In the genomic region with DNA sequence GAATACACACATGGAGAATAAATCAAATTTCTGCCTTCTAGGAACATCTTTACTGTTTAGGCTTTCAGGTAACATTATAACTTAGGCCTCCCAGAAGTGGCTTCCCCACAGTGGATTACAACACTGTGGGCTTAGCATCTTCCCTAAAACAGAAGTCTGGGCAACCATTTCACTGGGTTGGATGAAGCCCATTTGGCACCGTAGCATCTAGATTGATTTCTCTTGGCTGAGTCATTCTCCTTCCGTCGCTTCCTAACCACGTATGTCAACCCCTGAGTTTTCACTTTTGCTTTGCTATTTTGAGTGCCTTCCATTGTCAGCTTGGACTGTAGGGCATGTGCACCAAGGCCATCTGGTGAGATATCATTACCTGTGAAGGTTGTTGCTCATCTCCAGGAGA, we compare ENCODE assay signal across 23 mouse cellular contexts.
A peak's percentile ranks its signal among the peaks of the same experiment; 100 is the strongest.
DNase-seq lines count a peak whose midpoint lies in the region; ATAC-seq and TF ChIP-seq lines count a peak whose summit lies in the region.
"Had no signal": no experiment of that assay in that cellular context is flagged by ENCODE, and none has a peak within 500 bp of the region (broad histone marks: within the 10 kb centered on the region; RNA-seq: fewer than 3 reads in every experiment).

No protein-coding gene starts in this region.

- H3K4me2 ChIP-seq in forebrain, embryonic 14.5 days (ENCODE audit: low read length) = no peak overlapping the region
- H3K4me2 ChIP-seq in forebrain, embryonic 12.5 days = no peak overlapping the region
- H3K4me2 ChIP-seq in liver, embryonic 11.5 days = no peak overlapping the region
- H3K4me2 ChIP-seq in hindbrain, embryonic 12.5 days (replicated peaks) = no peak overlapping the region
- H3K4me2 ChIP-seq: hindbrain, embryonic 14.5 days; intestine, embryonic 15.5 days had no signal

- H3K36me3 ChIP-seq in forebrain, embryonic 14.5 days (ENCODE audit: control insufficient read depth, insufficient read depth, low read length) = no peaks in the 10 kb centered on the region
- no peaks in the 10 kb centered on the region for H3K36me3 ChIP-seq in forebrain, embryonic 12.5 days (replicated peaks)
- no peaks in the 10 kb centered on the region for H3K36me3 ChIP-seq in liver, adult 2 months (ENCODE audit: control insufficient read depth, insufficient read depth, low read length)
- no peaks in the 10 kb centered on the region for H3K36me3 ChIP-seq in liver, embryonic 11.5 days (ENCODE audit: control insufficient read depth, insufficient read depth, low read length)
- H3K36me3 ChIP-seq in hindbrain, embryonic 12.5 days = no peaks in the 10 kb centered on the region
- H3K36me3 ChIP-seq: embryonic facial prominence, embryonic 10.5 days; G1E; heart, embryonic 10.5 days; intestine, embryonic 15.5 days had no signal

- no peak for TF ChIP-seq POLR2A in liver, adult 2 months (IDR thresholded peaks at IDR 0.05; ENCODE audit: extremely low read depth, insufficient read depth, low read length)

- no peaks in the 10 kb centered on the region for H3K27me3 ChIP-seq in forebrain, embryonic 14.5 days (replicated peaks; ENCODE audit: control insufficient read depth, insufficient read depth, low read length)
- H3K27me3 ChIP-seq in forebrain, embryonic 12.5 days = no peaks in the 10 kb centered on the region
- H3K27me3 ChIP-seq in liver, adult 2 months (ENCODE audit: control insufficient read depth, insufficient read depth, low read length) = no peaks in the 10 kb centered on the region
- H3K27me3 ChIP-seq in liver, embryonic 11.5 days (replicated peaks; ENCODE audit: control insufficient read depth, insufficient read depth, low read length) = no peaks in the 10 kb centered on the region
- H3K27me3 ChIP-seq in hindbrain, embryonic 12.5 days = no peaks in the 10 kb centered on the region
- H3K27me3 ChIP-seq: intestine, embryonic 15.5 days; Patski had no signal

- WGBS in forebrain, embryonic 14.5 days = 83% methylated on average over 4 of the region's 4 CpGs
- WGBS in forebrain, embryonic 12.5 days = 98% methylated on average over 4 of the region's 4 CpGs
- WGBS in liver, adult 2 months = 34% methylated on average over 4 of the region's 4 CpGs
- 80% methylated on average over 4 of the region's 4 CpGs for WGBS in liver, embryonic 11.5 days
- WGBS in hindbrain, embryonic 12.5 days = 97% methylated on average over 4 of the region's 4 CpGs

- DNase-seq in forebrain, embryonic 14.5 days (ENCODE audit: low spot score) = peak; percentile 20
- peak; percentile 65 for DNase-seq in liver, adult 2 months (ENCODE audit: extremely low read depth, low read depth, low spot score)
- DNase-seq in liver, embryonic 11.5 days (ENCODE audit: low spot score) = no peak
- DNase-seq in 416B (ENCODE audit: low read depth) = peak; percentile 1
- peak; percentile 69 for DNase-seq in brain, adult 2 months (ENCODE audit: low read depth, low spot score)
- DNase-seq: adrenal gland, postnatal 14 days; B cell, adult 2 months; cerebellum, adult 2 months; gastrocnemius, postnatal 36 days; heart, adult 18-20 months; heart, postnatal 10 days; kidney, adult 18-20 months had no signal

- no peak overlapping the region for H3K27ac ChIP-seq in forebrain, embryonic 14.5 days (ENCODE audit: low read depth, low read length)
- no peak overlapping the region for H3K27ac ChIP-seq in forebrain, embryonic 12.5 days
- no peak overlapping the region for H3K27ac ChIP-seq in liver, adult 2 months (replicated peaks; ENCODE audit: insufficient read depth, low read depth, low read length)
- H3K27ac ChIP-seq in liver, embryonic 11.5 days (ENCODE audit: low read depth, low read length) = no peak overlapping the region
- H3K27ac ChIP-seq in hindbrain, embryonic 12.5 days = no peak overlapping the region
- H3K27ac ChIP-seq: embryonic facial prominence, embryonic 10.5 days; heart, embryonic 10.5 days; hindbrain, embryonic 14.5 days; intestine, embryonic 15.5 days had no signal

- no peak overlapping the region for H3K9ac ChIP-seq in forebrain, embryonic 14.5 days (ENCODE audit: low read length)
- no peak overlapping the region for H3K9ac ChIP-seq in forebrain, embryonic 12.5 days
- no peak overlapping the region for H3K9ac ChIP-seq in liver, adult 2 months (ENCODE audit: low read depth, low read length)
- H3K9ac ChIP-seq in liver, embryonic 11.5 days (ENCODE audit: low read depth, low read length) = no peak overlapping the region
- no peak overlapping the region for H3K9ac ChIP-seq in hindbrain, embryonic 12.5 days
- H3K9ac ChIP-seq: hindbrain, embryonic 14.5 days; intestine, embryonic 15.5 days had no signal

- no peak for ATAC-seq in forebrain, embryonic 14.5 days
- ATAC-seq in forebrain, embryonic 12.5 days (ENCODE audit: low FRiP score) = no peak
- no peak for ATAC-seq in liver, embryonic 11.5 days (replicated peaks; ENCODE audit: low FRiP score)
- no peak for ATAC-seq in hindbrain, embryonic 12.5 days (ENCODE audit: low FRiP score)
- ATAC-seq: activated CD4-positive, CD25-positive, alpha-beta regulatory T cell, adult 4 months; CD4-positive, CD25-positive, alpha-beta regulatory T cell, adult 4 months; forebrain, embryonic 16.5 days; intestine, embryonic 15.5 days; Patski had no signal

- no peak overlapping the region for H3K4me3 ChIP-seq in forebrain, embryonic 14.5 days (ENCODE audit: low read depth, low read length)
- H3K4me3 ChIP-seq in forebrain, embryonic 12.5 days (replicated peaks) = no peak overlapping the region
- no peak overlapping the region for H3K4me3 ChIP-seq in liver, adult 2 months (ENCODE audit: insufficient read depth, low read depth, low read length)
- H3K4me3 ChIP-seq in liver, embryonic 11.5 days (ENCODE audit: low read depth, low read length) = no peak overlapping the region
- H3K4me3 ChIP-seq in hindbrain, embryonic 12.5 days = no peak overlapping the region
- H3K4me3 ChIP-seq: embryonic facial prominence, embryonic 10.5 days; heart, embryonic 10.5 days; intestine, embryonic 15.5 days had no signal

- no peak for TF ChIP-seq CTCF in liver, adult 2 months (IDR thresholded peaks at IDR 0.05; ENCODE audit: low read depth, low read length)

- no peaks in the 10 kb centered on the region for H3K79me2 ChIP-seq in liver, adult 2 months (ENCODE audit: control insufficient read depth, insufficient read depth, low read length)

- no peaks in the 10 kb centered on the region for H3K9me3 ChIP-seq in forebrain, embryonic 14.5 days (replicated peaks; ENCODE audit: control insufficient read depth, low read length)
- no peaks in the 10 kb centered on the region for H3K9me3 ChIP-seq in forebrain, embryonic 12.5 days
- H3K9me3 ChIP-seq in liver, embryonic 11.5 days (ENCODE audit: control insufficient read depth, low read length) = no peaks in the 10 kb centered on the region
- no peaks in the 10 kb centered on the region for H3K9me3 ChIP-seq in hindbrain, embryonic 12.5 days (replicated peaks)
- H3K9me3 ChIP-seq: embryonic facial prominence, embryonic 10.5 days; G1E; heart, embryonic 10.5 days; intestine, embryonic 15.5 days had no signal

- no peaks in the 10 kb centered on the region for H3K4me1 ChIP-seq in forebrain, embryonic 14.5 days (ENCODE audit: control insufficient read depth, insufficient read depth, low read length)
- no peaks in the 10 kb centered on the region for H3K4me1 ChIP-seq in forebrain, embryonic 12.5 days
- H3K4me1 ChIP-seq in liver, adult 2 months (ENCODE audit: control insufficient read depth, insufficient read depth, low read length) = peaks cover 2% of the 10 kb centered on the region; the same call in 1 of the 2 replicates
- H3K4me1 ChIP-seq in liver, embryonic 11.5 days (replicated peaks; ENCODE audit: control insufficient read depth, insufficient read depth, low read length) = no peaks in the 10 kb centered on the region
- no peaks in the 10 kb centered on the region for H3K4me1 ChIP-seq in hindbrain, embryonic 12.5 days
- H3K4me1 ChIP-seq: embryonic facial prominence, embryonic 10.5 days; heart, embryonic 10.5 days had no signal
